Mouse (Mus musculus) thymus, adult 2 months (tissue): ENCODE data around the gene Ric8b.

Experiments
- CTCF ChIP-seq: fragments of 200-500 bp; IDR thresholded peaks from 2 replicates; pipeline ENCODE4 v1.5.1; 2012; ENCODE audit warnings: mild to moderate bottlenecking, control low read depth, low read length, moderate library complexity, borderline replicate concordance; ENCODE audit not compliant: control insufficient read depth, poor library complexity, insufficient read depth; ENCODE audit errors: extremely low read depth
- POLR2A ChIP-seq: fragments of 200-500 bp; IDR thresholded peaks from 2 replicates; pipeline ENCODE4 v1.6.1; 2012; ENCODE audit warnings: mild to moderate bottlenecking, low read length, control low read depth, moderate library complexity; ENCODE audit not compliant: control insufficient read depth, poor library complexity, insufficient read depth; ENCODE audit errors: extremely low read depth

- TF ChIP-seq POLR2A (no peak), CTCF (no peak)
Observed at GRCm38 (mm10) chr10:84960380-84960930, 43.0 kb downstream of the Ric8b start.
